Mouse (Mus musculus) WW6 (cell line): ENCODE data around the gene Cx3cr1.

Experiments
- DNase-seq: peaks from one replicate; pipeline ENCODE4 v3.0.0-alpha.2; 2013; ENCODE audit warnings: low read depth, low spot score

The Cx3cr1 gene

GRCm38 (mm10) chr9:119999636-120000035 is 70.0 kb downstream of the Cx3cr1 start:
- no peak for DNase-seq

GRCm38 (mm10) chr9:119998776-119999175 is 70.9 kb downstream of the Cx3cr1 start:
- no peak for DNase-seq

GRCm38 (mm10) chr9:119996080-119996479 is 73.6 kb downstream of the Cx3cr1 start:
- no peak for DNase-seq

GRCm38 (mm10) chr9:119994207-119994606 is 75.5 kb downstream of the Cx3cr1 start:
- no peak for DNase-seq

GRCm38 (mm10) chr9:119993092-119993844 is 76.4 kb downstream of the Cx3cr1 start:
- no peak for DNase-seq

- DNase-seq: no peak
Measured at GRCm38 (mm10) chr9:119991310-119991709, 78.4 kb downstream of the Cx3cr1 start.

GRCm38 (mm10) chr9:119988304-119988703 is 81.4 kb downstream of the Cx3cr1 start:
- no peak for DNase-seq

- DNase-seq: no peak
Measured at GRCm38 (mm10) chr9:119985881-119986574, 83.7 kb downstream of the Cx3cr1 start.

GRCm38 (mm10) chr9:119984536-119985011 is 85.1 kb downstream of the Cx3cr1 start, which contains the start of gene Csrnp1:
TSS of gene Csrnp1 (minus strand) at chr9:119984658.
- DNase-seq: no peak

- no peak for DNase-seq
Measured at GRCm38 (mm10) chr9:119983585-119984535, 85.8 kb downstream of the Cx3cr1 start.

GRCm38 (mm10) chr9:119982956-119983551 is 86.6 kb downstream of the Cx3cr1 start:
- DNase-seq: no peak

- DNase-seq: no peak
Measured at GRCm38 (mm10) chr9:119982241-119982811, 87.4 kb downstream of the Cx3cr1 start.

GRCm38 (mm10) chr9:119981183-119982179 is 88.2 kb downstream of the Cx3cr1 start:
- DNase-seq: no peak

- no peak for DNase-seq
Measured at GRCm38 (mm10) chr9:119980770-119981182, 88.9 kb downstream of the Cx3cr1 start.

GRCm38 (mm10) chr9:119979749-119980148 is 89.9 kb downstream of the Cx3cr1 start:
- DNase-seq: no peak

GRCm38 (mm10) chr9:119978811-119979441 is 90.8 kb downstream of the Cx3cr1 start:
- no peak for DNase-seq

GRCm38 (mm10) chr9:119978151-119978810 is 91.4 kb downstream of the Cx3cr1 start:
- no peak for DNase-seq

GRCm38 (mm10) chr9:119977557-119978060 is 92.1 kb downstream of the Cx3cr1 start:
- no peak for DNase-seq
